Mouse (Mus musculus) right cerebral cortex, adult 2 months (tissue): Measurements from ENCODE around the gene Tgfbr3l.
A peak's percentile ranks its signal among the peaks of the same experiment; 100 is the strongest.

Source experiments
- DNase-seq, 2 experiments: peaks; one replicate each; pipeline ENCODE4 v3.0.0; 2021 to 2022; ENCODE audit warnings: low spot score in 2 of 2

Gene Tgfbr3l

DNA sequence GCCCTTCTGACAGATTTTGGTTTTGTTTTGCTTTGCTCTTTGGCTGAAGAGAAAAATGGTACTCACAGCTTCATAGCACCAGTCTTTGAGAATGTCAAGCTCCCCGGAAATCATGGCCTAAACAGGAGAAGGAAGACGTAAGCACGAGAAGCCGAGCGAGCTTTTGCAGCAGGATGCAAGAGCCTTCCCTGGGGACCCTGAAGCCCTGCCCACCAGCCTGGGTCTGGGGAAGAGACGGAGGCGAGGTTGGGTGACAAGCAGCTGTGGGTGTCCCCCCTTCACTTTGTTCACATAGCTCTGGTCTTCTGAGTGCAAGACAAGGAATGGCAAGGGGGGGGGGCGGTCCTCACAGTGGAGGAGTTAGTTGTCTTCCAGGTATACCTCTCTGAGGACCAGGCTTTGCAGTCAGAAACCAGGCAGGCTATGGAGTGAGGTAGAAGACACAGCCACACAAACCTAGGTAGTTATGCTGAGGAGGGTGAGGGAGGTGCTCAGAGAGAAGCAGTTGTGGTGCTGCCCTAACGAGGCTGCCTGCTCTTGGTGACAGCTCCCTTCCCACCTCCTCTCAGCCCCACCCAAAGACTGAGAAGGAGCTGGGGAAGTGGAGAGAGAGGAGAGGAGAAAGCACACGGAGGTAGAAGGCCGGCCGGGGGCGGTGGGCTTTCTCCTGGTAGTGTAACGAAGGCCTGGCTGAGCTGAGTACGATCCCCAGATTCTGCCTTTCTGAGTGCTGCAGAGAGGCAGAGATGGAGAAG lies 17.3 kb downstream of the Tgfbr3l start:
- peak in 1 of 2 experiments; percentile 27 for DNase-seq

DNA sequence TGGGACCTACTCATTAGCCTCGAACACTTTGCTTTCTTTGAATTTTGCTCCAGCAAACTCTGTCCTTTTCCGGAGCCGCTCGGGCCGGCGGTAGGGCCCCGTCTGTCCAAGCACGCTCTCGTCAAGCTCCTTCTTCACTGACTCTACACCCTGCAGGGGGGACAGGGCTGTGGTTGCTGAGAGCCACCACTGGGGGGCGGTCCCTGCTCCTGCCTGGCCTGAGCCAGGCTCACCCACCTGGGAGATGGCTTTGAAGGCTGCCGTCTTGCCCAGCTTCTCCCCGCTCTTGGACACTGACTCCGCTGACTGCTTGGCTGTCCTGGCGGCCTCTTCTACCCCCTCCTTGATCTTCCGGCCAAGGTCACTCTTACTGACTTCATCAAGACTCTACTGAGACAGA lies 19.6 kb downstream of the Tgfbr3l start:
- no peak for DNase-seq

DNA sequence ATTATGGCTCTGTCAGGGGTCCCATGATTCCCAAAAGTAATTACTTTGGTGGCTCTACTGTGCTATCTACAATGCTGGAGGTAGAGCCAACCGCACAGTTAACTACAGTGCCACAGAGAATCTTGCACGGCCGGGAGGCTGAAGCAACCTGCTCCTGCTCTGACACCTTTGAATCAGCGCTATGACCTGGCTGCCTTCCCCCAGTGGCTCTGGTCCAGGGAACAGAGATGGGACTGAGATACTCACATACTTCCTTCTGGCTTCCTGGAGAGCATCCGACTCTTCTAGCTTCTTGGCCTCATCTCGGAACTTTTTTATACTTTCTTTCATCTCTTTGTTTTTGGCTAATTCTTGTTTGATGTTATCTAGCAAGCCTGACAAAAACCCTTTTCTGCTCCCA lies 21.6 kb downstream of the Tgfbr3l start:
- DNase-seq = no peak

DNA sequence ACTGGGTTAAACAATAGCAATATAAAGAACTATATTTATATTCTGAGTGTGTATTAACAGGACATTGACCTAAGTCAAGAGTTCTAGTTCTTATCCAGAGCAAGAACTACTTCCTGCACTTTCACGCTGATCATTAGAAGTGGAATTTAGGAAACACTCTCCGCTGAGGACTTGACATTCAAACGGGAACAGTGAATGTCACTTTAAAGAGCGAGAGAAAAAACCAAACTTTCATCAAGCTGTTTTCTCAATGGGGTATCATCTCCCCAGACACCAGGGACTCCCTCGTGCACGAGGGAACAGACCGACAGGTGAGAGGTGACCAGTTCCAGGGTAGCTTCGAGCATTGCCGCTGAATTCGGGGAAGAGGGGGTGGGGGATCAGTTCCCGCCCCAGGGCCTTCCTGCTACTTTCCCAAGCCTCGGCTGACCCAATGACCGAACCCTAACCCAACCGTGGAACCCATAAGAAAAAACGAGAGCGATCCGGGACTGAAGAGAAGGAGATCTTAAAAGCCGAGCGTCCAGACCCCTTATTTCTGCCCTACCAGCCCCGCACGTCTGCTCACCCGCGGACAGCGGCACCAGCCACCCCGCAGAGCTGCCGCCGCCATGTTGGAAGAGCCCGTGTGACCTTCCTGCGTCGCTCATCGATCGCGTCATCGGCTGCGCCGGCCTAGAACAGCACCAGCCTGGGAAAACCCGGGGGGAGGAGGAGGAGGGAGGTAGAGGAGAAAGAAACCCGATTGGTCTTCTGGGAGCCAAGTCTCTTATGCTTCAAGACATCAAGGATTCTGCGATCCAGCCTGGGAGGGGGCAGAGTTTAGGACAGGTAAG lies 27.5 kb downstream of the Tgfbr3l start, which contains the start of gene Timm44:
Gene Timm44 (minus strand): TSS at position 639 of the 836 bp plus-strand sequence.
- DNase-seq = peak; percentile 98

DNA sequence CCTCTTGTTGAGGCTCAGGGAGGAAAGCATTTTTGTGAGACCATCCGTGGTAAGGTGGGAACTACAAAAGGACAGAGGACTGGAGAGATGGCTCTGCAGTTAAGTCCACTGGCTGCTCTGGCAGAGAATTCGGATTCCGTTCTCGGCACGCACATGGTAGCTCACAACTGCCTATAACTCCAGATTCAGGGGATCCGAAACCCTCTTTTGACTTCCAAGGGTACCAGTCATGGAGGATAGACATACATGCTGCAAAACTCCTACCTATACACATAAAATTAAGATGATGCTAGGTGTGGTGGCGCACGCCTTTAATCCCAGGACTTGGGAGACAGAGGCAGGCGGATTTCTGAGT lies 28.1 kb downstream of the Tgfbr3l start:
- no peak for DNase-seq

DNA sequence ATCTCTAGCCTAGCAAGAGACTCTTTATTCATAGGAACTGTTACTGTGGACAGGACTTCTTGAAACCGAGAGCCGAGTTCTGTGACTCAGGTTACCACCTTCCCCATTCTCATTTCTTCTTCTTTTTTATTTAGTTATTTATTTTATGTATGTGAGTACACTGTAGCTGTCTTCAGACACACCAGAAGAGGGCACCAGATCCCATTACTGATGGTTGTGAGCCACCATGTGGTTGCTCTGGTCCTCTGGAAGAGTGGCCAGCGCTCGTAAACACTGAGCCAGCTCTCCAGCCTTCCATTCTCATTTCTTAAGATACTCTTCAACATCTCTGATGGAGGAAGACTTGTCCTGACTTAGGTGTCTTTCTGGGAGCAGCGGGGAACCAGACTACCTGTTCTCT lies 44.7 kb downstream of the Tgfbr3l start:
- DNase-seq = no peak

DNA sequence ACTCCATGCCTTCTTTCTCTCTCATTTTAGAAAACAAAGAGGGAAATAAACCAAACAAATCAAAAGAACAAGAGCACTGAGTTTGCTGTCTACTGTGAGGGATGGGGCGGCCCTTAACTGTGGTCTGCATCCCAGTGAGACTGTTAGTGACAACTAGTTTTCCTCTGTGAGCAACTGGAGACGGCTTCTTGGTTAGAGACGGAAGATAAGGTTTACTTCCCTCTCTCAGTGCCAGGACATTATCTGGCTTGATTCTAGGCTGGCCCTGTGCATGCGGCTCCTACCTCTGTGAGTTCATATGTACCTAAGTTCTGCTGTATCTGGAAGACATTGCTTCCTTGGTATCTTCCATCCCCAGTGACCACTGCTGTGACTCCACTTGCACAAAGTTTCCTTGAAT lies 49.8 kb downstream of the Tgfbr3l start:
- DNase-seq = no peak
